Mouse (Mus musculus): ENCODE measurements at regions not wholly inside any gene's neighbourhood (a gene's known extent, or its start where the extent isn't known, plus 50 kb on each side); places are given as distances from the start of the nearest gene placed in this dataset.

GRCm38 (mm10) chr8:34525231-34525630 is 413.7 kb upstream of the Gm10131 start:
- ATAC-seq (replicated peaks; ENCODE audit: insufficient number of reproducible peaks, low FRiP score, low TSS enrichment, poor library complexity, severe bottlenecking) = no peak

- no peak for ATAC-seq (replicated peaks; ENCODE audit: insufficient number of reproducible peaks, low FRiP score, low TSS enrichment, poor library complexity, severe bottlenecking)
Observed at GRCm38 (mm10) chr8:34523849-34524248, 412.3 kb upstream of the Gm10131 start.

DNA sequence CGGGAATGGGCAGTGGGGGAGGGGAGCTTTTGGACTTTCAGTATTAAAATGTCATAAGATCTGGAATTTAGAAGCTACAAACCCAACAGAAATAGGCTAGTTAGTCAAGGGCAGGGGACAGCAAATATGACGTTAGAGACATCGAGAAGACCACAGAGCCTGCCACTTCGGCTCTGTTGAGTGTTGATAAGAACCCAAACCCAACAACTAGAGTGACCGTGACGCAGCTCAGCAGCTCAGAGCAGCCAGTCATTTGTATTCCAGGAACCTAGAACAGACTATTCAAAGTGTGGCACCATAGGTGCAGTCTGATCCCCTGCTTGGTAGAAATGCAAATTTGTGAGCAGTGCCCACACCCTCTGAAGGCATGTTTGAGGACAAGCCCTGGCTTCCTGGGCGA is 409.8 kb upstream of the Gm10131 start:
- ATAC-seq (replicated peaks; ENCODE audit: insufficient number of reproducible peaks, low FRiP score, low TSS enrichment, poor library complexity, severe bottlenecking) = no peak

DNA sequence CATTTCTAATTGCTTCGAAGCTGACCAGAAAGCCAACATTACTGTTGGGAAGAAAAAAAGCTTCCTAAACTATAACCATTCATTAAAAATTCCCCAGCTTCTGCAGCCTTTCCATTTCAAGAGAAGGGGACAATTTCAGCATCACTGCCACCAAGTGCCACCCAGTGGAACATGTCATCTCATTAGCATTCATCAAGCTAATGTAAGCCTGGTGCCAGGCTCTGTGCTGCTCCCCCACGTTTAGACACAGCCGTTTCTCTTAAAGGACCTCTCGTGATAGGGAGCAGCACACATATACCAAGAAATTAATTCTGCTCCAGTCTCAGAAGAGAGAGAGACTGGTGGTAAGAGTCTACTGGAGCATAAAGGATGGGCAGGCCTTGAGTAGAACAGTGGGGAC is 409.1 kb upstream of the Gm10131 start:
- no peak for ATAC-seq (replicated peaks; ENCODE audit: insufficient number of reproducible peaks, low FRiP score, low TSS enrichment, poor library complexity, severe bottlenecking)

- ATAC-seq (replicated peaks; ENCODE audit: insufficient number of reproducible peaks, low FRiP score, low TSS enrichment, poor library complexity, severe bottlenecking) = no peak
Observed at GRCm38 (mm10) chr8:34513459-34514090, 402.0 kb upstream of the Gm10131 start.

- ATAC-seq (replicated peaks; ENCODE audit: insufficient number of reproducible peaks, low FRiP score, low TSS enrichment, poor library complexity, severe bottlenecking) = no peak
Observed at GRCm38 (mm10) chr8:34505829-34506555, 394.5 kb upstream of the Gm10131 start.

- no peak for ATAC-seq (replicated peaks; ENCODE audit: insufficient number of reproducible peaks, low FRiP score, low TSS enrichment, poor library complexity, severe bottlenecking)
Observed at GRCm38 (mm10) chr8:34505102-34505501, 393.6 kb upstream of the Gm10131 start.

DNA sequence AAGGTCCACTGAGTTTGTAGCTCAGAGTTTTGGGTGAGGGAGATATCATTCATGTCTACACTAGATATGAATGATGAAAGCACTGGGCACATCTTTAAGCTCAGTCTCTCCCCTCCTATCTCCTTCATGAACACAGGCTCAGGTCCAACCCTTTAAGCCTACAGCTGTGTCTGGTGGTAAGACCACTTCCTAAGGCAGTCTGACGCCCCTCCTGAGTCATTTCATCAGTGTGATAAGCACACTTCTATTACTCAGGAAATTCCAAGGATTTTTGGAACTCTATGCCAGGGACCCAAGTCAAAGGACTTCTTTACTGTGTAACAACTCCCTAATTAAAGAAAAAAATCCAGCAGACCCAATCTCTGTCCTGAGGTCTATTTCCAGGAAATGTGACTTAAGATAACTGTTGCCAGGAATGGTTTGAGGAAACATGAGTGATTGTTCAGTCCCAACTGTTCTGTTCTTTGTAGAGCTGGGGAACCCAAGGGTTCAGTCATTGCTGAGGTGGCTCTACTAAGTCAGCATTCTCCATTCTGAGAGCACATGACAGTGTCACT is 391.1 kb upstream of the Gm10131 start:
- ATAC-seq (replicated peaks; ENCODE audit: insufficient number of reproducible peaks, low FRiP score, low TSS enrichment, poor library complexity, severe bottlenecking) = no peak

DNA sequence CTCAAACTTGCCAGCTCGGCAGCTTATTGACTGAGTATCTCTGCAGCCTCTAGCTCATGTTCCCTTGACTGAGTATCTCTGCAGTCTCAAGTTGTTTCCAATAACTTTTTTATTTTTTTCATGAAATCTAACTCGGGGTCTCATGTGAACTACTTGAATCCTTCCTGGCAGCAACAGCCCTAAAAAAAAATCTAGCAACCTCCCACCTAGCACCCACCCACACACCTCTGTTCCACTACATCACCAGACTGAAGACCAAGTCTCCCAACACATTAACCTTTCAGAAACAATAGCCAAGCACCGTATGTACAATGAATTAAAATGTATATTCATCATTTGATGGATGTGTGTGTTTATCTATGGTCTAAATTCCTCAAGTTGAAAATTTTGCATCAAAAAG is 387.7 kb upstream of the Gm10131 start:
- ATAC-seq (replicated peaks; ENCODE audit: insufficient number of reproducible peaks, low FRiP score, low TSS enrichment, poor library complexity, severe bottlenecking) = no peak

DNA sequence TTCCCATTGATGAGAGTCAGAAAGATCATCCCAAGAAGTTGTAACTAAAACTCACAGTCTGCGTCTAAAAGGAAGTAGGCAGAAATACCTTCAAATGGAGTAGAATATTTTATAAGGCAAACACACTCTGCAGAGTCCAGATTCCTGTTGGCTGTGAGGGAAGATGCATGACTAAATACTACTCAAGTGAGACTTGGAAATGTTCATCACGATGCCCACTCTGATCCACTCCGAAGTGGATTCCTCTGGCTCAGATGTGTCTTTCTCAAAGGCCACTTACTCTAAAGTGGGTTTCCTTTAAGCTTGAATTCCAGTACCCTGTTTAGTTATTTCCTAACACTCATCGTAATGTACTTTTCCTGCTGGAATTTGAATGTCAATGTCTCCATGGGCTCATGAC is 385.2 kb upstream of the Gm10131 start:
- no peak for ATAC-seq (replicated peaks; ENCODE audit: insufficient number of reproducible peaks, low FRiP score, low TSS enrichment, poor library complexity, severe bottlenecking)

DNA sequence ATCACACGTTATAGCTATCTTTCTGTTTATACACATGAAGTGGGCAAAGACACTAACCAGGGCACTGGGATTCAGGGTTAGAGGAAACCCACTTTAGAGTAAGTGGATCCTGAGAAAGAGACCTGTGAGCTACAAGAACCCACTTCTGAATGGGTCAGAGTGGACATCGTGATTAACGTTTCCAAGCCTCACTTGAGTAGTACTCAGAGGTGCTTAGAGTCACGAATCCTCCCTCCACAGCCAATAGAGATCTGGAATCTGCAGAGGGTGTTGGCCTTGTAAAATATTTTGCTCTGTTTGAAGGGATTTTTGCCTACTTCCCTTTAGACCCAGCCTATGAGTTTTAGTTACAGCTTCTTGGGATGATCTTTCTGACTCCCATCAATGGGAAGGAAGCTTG is 384.4 kb upstream of the Gm10131 start:
- no peak for ATAC-seq (replicated peaks; ENCODE audit: insufficient number of reproducible peaks, low FRiP score, low TSS enrichment, poor library complexity, severe bottlenecking)

- ATAC-seq (replicated peaks; ENCODE audit: insufficient number of reproducible peaks, low FRiP score, low TSS enrichment, poor library complexity, severe bottlenecking) = no peak
Observed at GRCm38 (mm10) chr8:34488746-34489400, 377.3 kb upstream of the Gm10131 start.

GRCm38 (mm10) chr8:34486433-34487096 is 375.0 kb upstream of the Gm10131 start:
- ATAC-seq (replicated peaks; ENCODE audit: insufficient number of reproducible peaks, low FRiP score, low TSS enrichment, poor library complexity, severe bottlenecking) = no peak

DNA sequence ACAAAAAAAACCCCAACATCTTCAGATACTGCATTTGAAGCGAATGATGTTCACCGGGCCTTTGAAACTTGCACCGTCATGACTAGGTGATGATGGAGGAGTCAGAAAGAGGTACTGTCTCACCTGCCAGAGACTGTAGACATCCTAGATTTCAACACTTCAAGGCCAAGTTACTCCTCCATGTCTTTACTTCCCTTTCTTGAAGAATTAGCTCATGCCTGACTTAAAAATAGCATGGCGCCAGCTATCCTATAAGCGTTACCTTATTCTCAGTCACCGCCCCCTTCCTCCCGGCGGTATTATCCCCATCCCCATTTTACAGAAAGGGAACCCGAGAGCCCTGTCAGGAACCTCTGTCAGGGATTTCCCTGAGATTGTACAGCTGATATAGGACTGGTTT is 374.4 kb upstream of the Gm10131 start:
- ATAC-seq (replicated peaks; ENCODE audit: insufficient number of reproducible peaks, low FRiP score, low TSS enrichment, poor library complexity, severe bottlenecking) = no peak

- ATAC-seq (replicated peaks; ENCODE audit: insufficient number of reproducible peaks, low FRiP score, low TSS enrichment, poor library complexity, severe bottlenecking) = no peak
Observed at GRCm38 (mm10) chr8:34485346-34485745, 373.8 kb upstream of the Gm10131 start.

DNA sequence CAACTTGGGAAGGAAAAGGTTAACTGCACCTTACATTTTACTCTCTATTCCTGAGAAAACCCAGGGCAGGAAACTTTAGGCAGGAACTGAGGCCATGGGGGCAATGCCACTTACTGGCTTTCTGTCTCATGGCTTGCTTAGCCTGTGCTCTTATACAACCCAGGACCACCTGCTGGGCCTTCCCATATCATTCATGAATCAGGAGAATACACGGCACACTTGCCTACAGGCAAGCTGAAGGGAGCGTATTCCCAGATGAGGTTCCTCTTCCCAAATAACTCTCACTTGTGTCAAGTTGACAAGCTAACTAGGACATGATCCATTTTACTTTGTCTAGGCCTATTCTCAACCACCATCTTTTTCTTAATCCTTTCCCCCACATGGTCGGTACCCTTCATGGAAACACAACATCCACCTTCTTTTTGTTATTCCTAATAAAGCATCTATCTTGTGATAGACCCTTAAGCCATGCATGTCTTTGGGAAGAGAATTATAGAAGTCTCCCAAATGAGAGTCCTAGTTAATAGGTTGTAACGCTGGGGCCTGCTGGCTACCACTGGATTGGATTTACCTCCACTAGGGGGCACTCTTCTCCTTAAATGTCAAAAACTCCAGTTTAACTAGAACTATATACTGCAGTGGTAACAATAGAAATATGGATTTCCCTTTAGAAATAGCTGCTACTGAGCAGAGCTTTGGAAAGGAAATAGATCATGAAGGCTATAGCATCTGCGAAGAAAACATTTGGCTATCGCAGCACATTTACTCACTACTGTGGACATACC is 373.2 kb upstream of the Gm10131 start:
- ATAC-seq (replicated peaks; ENCODE audit: insufficient number of reproducible peaks, low FRiP score, low TSS enrichment, poor library complexity, severe bottlenecking) = no peak

- ATAC-seq (replicated peaks; ENCODE audit: insufficient number of reproducible peaks, low FRiP score, low TSS enrichment, poor library complexity, severe bottlenecking) = no peak
Observed at GRCm38 (mm10) chr8:34483212-34483611, 371.7 kb upstream of the Gm10131 start.

GRCm38 (mm10) chr8:34482676-34483075 is 371.1 kb upstream of the Gm10131 start:
- ATAC-seq (replicated peaks; ENCODE audit: insufficient number of reproducible peaks, low FRiP score, low TSS enrichment, poor library complexity, severe bottlenecking) = no peak

DNA sequence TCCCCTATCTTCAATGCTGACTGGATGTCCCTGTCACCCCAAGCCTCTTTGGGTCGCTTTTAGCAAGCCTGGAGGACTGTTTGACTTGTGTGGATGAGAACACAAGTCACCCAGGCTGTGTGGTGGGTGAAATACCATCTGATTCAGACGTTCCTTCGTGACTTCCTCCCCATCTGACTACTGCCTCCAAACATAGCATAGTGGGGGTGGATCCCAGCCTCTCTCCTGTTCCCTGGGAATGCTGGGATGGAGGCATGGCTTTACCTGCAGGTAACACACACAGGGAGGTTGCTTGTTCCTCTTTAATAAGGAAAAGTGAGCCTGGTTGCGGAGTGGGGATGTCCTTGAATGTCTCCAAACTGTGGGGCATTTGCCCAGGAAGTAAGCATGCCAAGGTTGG is 369.0 kb upstream of the Gm10131 start:
- no peak for ATAC-seq (replicated peaks; ENCODE audit: insufficient number of reproducible peaks, low FRiP score, low TSS enrichment, poor library complexity, severe bottlenecking)
